Mouse (Mus musculus): ENCODE measurements around the gene Fahd1. TPM values are rescaled to one million over a fixed set of nuclear protein-coding genes. Genes with fewer than 3 reads are reported as not detected.

Gene Fahd1
- polyA plus RNA-seq, 1 experiment from 2014 or later = 18.9 TPM

DNA sequence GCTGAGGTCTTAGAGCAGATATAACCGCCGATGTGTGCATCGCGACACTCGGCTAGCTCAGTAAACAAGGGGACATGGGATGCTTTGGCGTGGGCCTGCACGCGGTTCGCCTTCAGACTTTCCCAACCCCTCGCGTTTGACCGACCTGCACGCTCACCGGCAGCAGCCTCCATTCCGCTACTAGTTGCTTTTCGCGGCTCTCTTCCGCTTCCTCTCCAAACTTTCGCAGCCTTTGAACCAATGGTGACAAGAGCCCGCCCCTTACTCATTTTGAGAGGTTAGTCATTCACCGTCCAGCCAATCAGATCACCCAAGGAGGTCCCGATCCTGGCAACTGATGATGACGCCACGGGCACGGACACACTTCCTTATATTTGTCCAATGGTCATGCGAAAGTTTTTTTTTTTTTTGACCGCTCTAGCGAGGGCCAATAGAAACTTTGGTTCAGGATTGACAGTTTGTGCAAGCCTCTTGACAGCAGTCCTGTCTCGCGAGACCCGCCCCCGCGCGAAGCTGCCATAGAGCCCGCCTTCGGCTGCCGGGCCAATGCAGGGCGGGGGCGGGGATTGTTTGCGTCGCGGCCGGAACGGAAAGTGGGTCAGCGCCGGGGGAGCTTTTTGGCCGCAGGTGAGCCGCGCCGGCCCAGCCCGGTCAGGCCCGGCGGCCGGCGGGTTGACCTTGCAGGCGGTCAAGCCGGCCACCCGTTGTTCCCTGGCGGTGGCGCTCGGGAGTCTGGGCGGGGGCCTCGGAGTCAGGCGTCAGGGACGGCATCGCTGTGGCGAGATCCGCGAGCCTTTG is 36.2 kb upstream of the Fahd1 start, which contains the start of the genes Nubp2 and Spsb3:
TSS of gene Nubp2 (minus strand) at position 216 of the 798 bp plus-strand sequence.
TSS of gene Spsb3 (plus strand) at position 510 of the 798 bp plus-strand sequence.
- Histone ChIP-seq H3K4me1 (ENCODE audit: control insufficient read depth, insufficient read depth, low read length) (peaks cover 19% of the 10 kb centered on the region), H3K4me2 (ENCODE audit: low read length) (peak within 1 kb of the TSS; percentile 80), H3K9ac (replicated peaks; ENCODE audit: low read length) (peak within 1 kb of the TSS; percentile 80), H3K36me3 (ENCODE audit: control insufficient read depth, insufficient read depth, low read length) (peaks cover 51% of the 10 kb centered on the region), H3K9me3 (ENCODE audit: control insufficient read depth, low read length) (no peaks in the 10 kb centered on the region), H3K27me3 (ENCODE audit: control insufficient read depth, insufficient read depth, low read length) (no peaks in the 10 kb centered on the region), H3K27ac (replicated peaks; ENCODE audit: low read depth, low read length) (peak within 1 kb of the TSS; percentile 70), H3K4me3 (replicated peaks; ENCODE audit: low read depth, low read length) (peak within 1 kb of the TSS; percentile 88)
- ATAC-seq (ENCODE audit: low FRiP score, low TSS enrichment) = peak; percentile 95
- under 1% methylated on average over 69 of the region's 69 CpGs for WGBS
- peak; percentile 99 for DNase-seq

DNA sequence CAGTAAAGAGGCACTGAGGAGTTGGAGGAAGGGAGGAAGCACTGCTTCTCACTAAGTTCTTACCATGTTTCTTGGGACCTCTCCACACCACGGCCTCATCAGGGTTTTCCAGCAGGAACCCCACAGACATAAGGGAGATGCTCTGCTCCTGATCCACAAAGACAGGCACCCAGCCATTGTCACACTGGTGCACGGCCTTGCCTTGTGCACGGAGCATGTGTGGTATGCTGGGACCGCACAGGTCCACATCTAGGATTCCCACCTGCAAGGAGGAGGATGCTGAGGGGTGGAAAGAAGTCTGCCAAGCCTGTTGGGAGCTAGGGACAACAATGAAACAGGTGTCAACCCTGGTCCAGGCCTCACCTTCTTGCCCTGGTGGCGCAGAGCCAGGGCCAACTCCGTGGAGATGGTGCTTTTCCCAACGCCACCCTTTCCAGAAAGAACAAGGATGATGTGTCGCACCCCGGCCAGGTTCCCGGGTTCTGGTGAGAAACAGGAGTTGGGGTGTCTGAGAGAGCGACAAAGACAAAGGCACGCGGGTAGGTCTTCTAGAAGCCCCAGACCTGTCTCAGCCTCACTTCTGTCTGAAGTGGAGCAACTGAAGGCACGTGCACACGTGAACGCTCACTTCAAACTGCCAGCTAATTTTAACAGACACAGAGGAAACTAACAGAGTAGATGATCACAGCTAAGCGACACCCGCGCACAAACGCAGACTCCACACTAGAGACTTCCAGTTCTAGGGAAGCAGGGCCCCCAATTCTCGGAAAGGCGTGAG is 35.4 kb upstream of the Fahd1 start:
- H3K27me3 ChIP-seq (ENCODE audit: control insufficient read depth, insufficient read depth, low read length) = no peaks in the 10 kb centered on the region
- WGBS = 26% methylated on average over 22 of the region's 22 CpGs
- H3K9me3 ChIP-seq (ENCODE audit: control insufficient read depth, low read length) = no peaks in the 10 kb centered on the region
- peak overlapping the region; percentile 69 for H3K4me2 ChIP-seq (ENCODE audit: low read length)
- peak overlapping the region; percentile 88 for H3K4me3 ChIP-seq (replicated peaks; ENCODE audit: low read depth, low read length)
- peaks cover 19% of the 10 kb centered on the region for H3K4me1 ChIP-seq (ENCODE audit: control insufficient read depth, insufficient read depth, low read length)
- peak overlapping the region; percentile 49; the same call in 1 of the 2 replicates for H3K9ac ChIP-seq (replicated peaks; ENCODE audit: low read length)
- H3K27ac ChIP-seq (replicated peaks; ENCODE audit: low read depth, low read length) = no peak overlapping the region
- peaks cover 43% of the 10 kb centered on the region for H3K36me3 ChIP-seq (ENCODE audit: control insufficient read depth, insufficient read depth, low read length)
- DNase-seq = no peak
- ATAC-seq (ENCODE audit: low FRiP score, low TSS enrichment) = no peak

DNA sequence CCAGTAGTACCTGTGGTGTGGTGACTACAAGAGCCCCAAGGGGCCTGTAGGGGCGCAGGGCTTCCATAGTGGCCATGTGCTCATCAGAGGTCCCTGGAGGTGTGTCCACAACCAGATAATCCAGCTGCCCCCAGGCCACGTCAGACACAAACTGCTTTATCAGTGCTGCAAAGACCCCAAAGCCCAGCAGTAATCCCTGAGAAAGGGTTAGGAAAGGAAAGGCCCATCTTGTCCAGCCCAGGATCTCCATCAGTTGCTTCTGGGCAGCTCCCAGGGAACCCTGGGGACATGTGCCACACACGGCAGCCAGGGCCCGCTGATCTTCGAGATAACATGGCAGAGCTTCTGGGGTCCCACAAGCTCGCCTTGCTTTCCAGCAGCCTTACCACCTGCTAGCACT is 34.2 kb upstream of the Fahd1 start:
- no peak for ATAC-seq (ENCODE audit: low FRiP score, low TSS enrichment)
- Histone ChIP-seq H3K36me3 (ENCODE audit: control insufficient read depth, insufficient read depth, low read length) (peaks cover 32% of the 10 kb centered on the region), H3K27me3 (ENCODE audit: control insufficient read depth, insufficient read depth, low read length) (no peaks in the 10 kb centered on the region), H3K4me2 (ENCODE audit: low read length) (no peak overlapping the region), H3K4me1 (ENCODE audit: control insufficient read depth, insufficient read depth, low read length) (peaks cover 19% of the 10 kb centered on the region), H3K9me3 (ENCODE audit: control insufficient read depth, low read length) (no peaks in the 10 kb centered on the region), H3K27ac (replicated peaks; ENCODE audit: low read depth, low read length) (no peak overlapping the region), H3K9ac (replicated peaks; ENCODE audit: low read length) (no peak overlapping the region), H3K4me3 (replicated peaks; ENCODE audit: low read depth, low read length) (no peak overlapping the region)
- no peak for DNase-seq
- WGBS = 86% methylated on average over 6 of the region's 6 CpGs

- Histone ChIP-seq H3K4me2 (ENCODE audit: low read length) (no peak overlapping the region), H3K36me3 (ENCODE audit: control insufficient read depth, insufficient read depth, low read length) (peaks cover 22% of the 10 kb centered on the region), H3K9me3 (ENCODE audit: control insufficient read depth, low read length) (no peaks in the 10 kb centered on the region), H3K4me1 (ENCODE audit: control insufficient read depth, insufficient read depth, low read length) (peaks cover 5% of the 10 kb centered on the region), H3K27ac (replicated peaks; ENCODE audit: low read depth, low read length) (no peak overlapping the region), H3K27me3 (ENCODE audit: control insufficient read depth, insufficient read depth, low read length) (no peaks in the 10 kb centered on the region), H3K9ac (replicated peaks; ENCODE audit: low read length) (no peak overlapping the region), H3K4me3 (replicated peaks; ENCODE audit: low read depth, low read length) (no peak overlapping the region)
- WGBS = 48% methylated on average over 7 of the region's 7 CpGs
- ATAC-seq (ENCODE audit: low FRiP score, low TSS enrichment) (no peak), DNase-seq (peak; percentile 44)
Measured at GRCm38 (mm10) chr17:24881738-24882440, 31.7 kb upstream of the Fahd1 start.

GRCm38 (mm10) chr17:24878531-24878930 is 28.4 kb upstream of the Fahd1 start:
- H3K27me3 ChIP-seq (ENCODE audit: control insufficient read depth, insufficient read depth, low read length) = no peaks in the 10 kb centered on the region
- WGBS = 77% methylated on average over 8 of the region's 8 CpGs
- no peaks in the 10 kb centered on the region for H3K9me3 ChIP-seq (ENCODE audit: control insufficient read depth, low read length)
- no peak overlapping the region for H3K9ac ChIP-seq (replicated peaks; ENCODE audit: low read length)
- no peak overlapping the region for H3K4me3 ChIP-seq (replicated peaks; ENCODE audit: low read depth, low read length)
- no peak overlapping the region for H3K4me2 ChIP-seq (ENCODE audit: low read length)
- DNase-seq (no peak), ATAC-seq (ENCODE audit: low FRiP score, low TSS enrichment) (no peak)
- no peaks in the 10 kb centered on the region for H3K4me1 ChIP-seq (ENCODE audit: control insufficient read depth, insufficient read depth, low read length)
- peaks cover 16% of the 10 kb centered on the region for H3K36me3 ChIP-seq (ENCODE audit: control insufficient read depth, insufficient read depth, low read length)
- H3K27ac ChIP-seq (replicated peaks; ENCODE audit: low read depth, low read length) = no peak overlapping the region

DNA sequence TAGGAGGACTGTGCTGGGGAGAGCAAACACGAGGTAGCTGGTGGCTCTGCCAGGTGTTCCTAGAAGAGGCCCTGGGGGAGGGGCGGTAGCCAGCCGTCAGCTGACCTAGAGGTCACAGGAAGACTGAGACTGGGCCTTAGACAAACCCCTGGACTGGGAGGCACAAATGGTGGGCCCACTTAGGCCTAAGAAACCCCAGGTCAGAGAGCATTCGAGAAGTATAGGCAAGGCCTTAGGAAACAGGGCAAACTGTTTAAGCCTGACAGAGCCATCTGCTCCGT is 27.9 kb upstream of the Fahd1 start:
- Histone ChIP-seq H3K4me2 (ENCODE audit: low read length) (no peak overlapping the region), H3K27ac (replicated peaks; ENCODE audit: low read depth, low read length) (no peak overlapping the region), H3K9ac (replicated peaks; ENCODE audit: low read length) (no peak overlapping the region), H3K4me3 (replicated peaks; ENCODE audit: low read depth, low read length) (no peak overlapping the region), H3K27me3 (ENCODE audit: control insufficient read depth, insufficient read depth, low read length) (no peaks in the 10 kb centered on the region), H3K9me3 (ENCODE audit: control insufficient read depth, low read length) (no peaks in the 10 kb centered on the region), H3K36me3 (ENCODE audit: control insufficient read depth, insufficient read depth, low read length) (peaks cover 11% of the 10 kb centered on the region), H3K4me1 (ENCODE audit: control insufficient read depth, insufficient read depth, low read length) (no peaks in the 10 kb centered on the region)
- DNase-seq (no peak), ATAC-seq (ENCODE audit: low FRiP score, low TSS enrichment) (no peak)
- WGBS = 39% methylated on average over 5 of the region's 5 CpGs

DNA sequence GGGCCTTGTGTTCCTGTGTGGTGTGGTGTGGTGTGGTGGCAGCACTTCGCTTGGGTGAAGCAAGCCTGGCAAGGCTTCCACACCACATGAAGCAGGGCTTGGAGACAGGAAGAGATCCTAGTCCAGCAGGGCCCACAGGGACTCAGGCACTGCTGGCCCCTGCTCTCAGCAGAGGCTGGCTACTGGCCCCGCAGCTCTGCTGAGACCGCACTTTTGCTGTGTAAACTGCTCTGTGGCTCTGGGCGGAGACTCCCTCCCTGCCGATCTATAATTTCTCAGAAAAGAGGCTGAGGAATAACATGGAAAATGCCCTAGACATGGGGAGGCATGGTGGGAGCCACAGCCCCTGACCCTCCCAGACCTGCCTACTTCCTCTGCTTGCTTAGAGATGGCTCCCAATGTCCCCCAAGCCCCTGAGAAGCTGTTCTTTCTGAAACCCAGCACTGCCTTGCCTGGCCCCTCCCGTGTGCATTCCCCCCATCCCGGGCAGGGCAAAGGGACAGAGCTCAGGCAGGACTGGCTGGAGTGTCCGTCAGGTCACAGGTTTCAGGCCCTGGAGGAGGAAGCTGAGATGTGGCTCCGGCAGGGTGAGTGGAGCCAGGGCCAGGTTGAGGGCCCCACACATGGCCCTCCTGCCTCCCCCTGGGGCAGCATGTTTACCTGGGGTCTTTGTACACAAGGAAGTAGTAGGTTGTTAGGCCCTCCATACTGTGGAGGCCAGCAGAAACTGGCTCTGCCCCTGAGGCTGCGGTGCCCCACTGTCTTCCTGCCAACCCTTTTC is 27.4 kb upstream of the Fahd1 start:
- ATAC-seq (ENCODE audit: low FRiP score, low TSS enrichment) (no peak), DNase-seq (no peak)
- Histone ChIP-seq H3K4me1 (ENCODE audit: control insufficient read depth, insufficient read depth, low read length) (no peaks in the 10 kb centered on the region), H3K36me3 (ENCODE audit: control insufficient read depth, insufficient read depth, low read length) (peaks cover 6% of the 10 kb centered on the region), H3K27ac (replicated peaks; ENCODE audit: low read depth, low read length) (no peak overlapping the region), H3K4me3 (replicated peaks; ENCODE audit: low read depth, low read length) (no peak overlapping the region), H3K9ac (replicated peaks; ENCODE audit: low read length) (no peak overlapping the region), H3K4me2 (ENCODE audit: low read length) (no peak overlapping the region), H3K9me3 (ENCODE audit: control insufficient read depth, low read length) (no peaks in the 10 kb centered on the region), H3K27me3 (ENCODE audit: control insufficient read depth, insufficient read depth, low read length) (no peaks in the 10 kb centered on the region)
- WGBS = 65% methylated on average over 10 of the region's 10 CpGs

DNA sequence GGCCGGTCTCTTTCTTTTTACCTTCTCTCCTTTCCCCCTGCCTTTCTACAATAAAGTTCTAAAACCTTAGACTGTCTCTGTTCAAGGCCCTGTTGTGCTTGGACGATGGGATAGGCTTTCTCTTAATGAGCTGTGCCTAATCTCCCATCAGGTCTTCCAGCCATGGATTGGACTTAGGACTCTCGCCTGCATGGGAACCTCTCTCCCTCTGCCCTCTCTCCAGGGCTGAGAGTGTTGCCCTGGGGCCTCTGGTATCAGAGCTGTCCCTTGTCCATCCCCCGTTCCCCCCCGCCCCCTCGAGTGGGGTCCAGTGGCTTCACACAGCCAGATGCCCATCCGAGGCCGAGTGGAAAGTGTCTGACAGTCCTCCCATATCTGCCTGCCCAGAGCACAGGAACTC is 24.8 kb upstream of the Fahd1 start:
- H3K36me3 ChIP-seq (ENCODE audit: control insufficient read depth, insufficient read depth, low read length) = no peaks in the 10 kb centered on the region
- no peaks in the 10 kb centered on the region for H3K27me3 ChIP-seq (ENCODE audit: control insufficient read depth, insufficient read depth, low read length)
- DNase-seq (no peak), ATAC-seq (ENCODE audit: low FRiP score, low TSS enrichment) (no peak)
- no peaks in the 10 kb centered on the region for H3K4me1 ChIP-seq (ENCODE audit: control insufficient read depth, insufficient read depth, low read length)
- H3K4me2 ChIP-seq (ENCODE audit: low read length) = no peak overlapping the region
- no peak overlapping the region for H3K4me3 ChIP-seq (replicated peaks; ENCODE audit: low read depth, low read length)
- no peak overlapping the region for H3K27ac ChIP-seq (replicated peaks; ENCODE audit: low read depth, low read length)
- H3K9ac ChIP-seq (replicated peaks; ENCODE audit: low read length) = no peak overlapping the region
- WGBS = 80% methylated on average over 8 of the region's 8 CpGs
- H3K9me3 ChIP-seq (ENCODE audit: control insufficient read depth, low read length) = no peaks in the 10 kb centered on the region

All from midbrain, embryonic 14.5 days (tissue).